Mouse (Mus musculus) heart, adult 2 months (tissue): ENCODE results near the gene Mok. TPM values are rescaled to one million over a fixed set of nuclear protein-coding genes. Genes with fewer than 3 reads are reported as not detected.

ENCODE experiments used
- DNase-seq, 2 experiments: peaks; one replicate each; pipeline ENCODE4 v3.0.0; 2021
- H3K27ac ChIP-seq: fragments of 200-600 bp; 2 replicates; pipeline ENCODE4 v1.8.1; 2022
- H3K27me3 ChIP-seq: fragments of 200-500 bp; 2 replicates; pipeline ENCODE4 v1.6.1; 2012; ENCODE audit warnings: mild to moderate bottlenecking, low read length, inconsistent platforms, mixed read lengths; ENCODE audit not compliant: control insufficient read depth, insufficient read depth
- H3K36me3 ChIP-seq: fragments of 200-500 bp; 2 replicates; pipeline ENCODE4 v1.6.1; 2012; ENCODE audit warnings: low read length, inconsistent platforms; ENCODE audit not compliant: control insufficient read depth, insufficient read depth
- H3K4me1 ChIP-seq: fragments of 200-500 bp; 2 replicates; pipeline ENCODE4 v1.6.1; 2011; ENCODE audit warnings: low read length; ENCODE audit not compliant: control insufficient read depth, insufficient read depth
- H3K4me3 ChIP-seq: fragments of 200-600 bp; 2 replicates; pipeline ENCODE4 v1.8.1; 2022
- H3K79me2 ChIP-seq: fragments of 200-500 bp; replicated peaks from 2 replicates; pipeline ENCODE4 v1.6.1; 2012; ENCODE audit warnings: mild to moderate bottlenecking, inconsistent platforms, low read length, moderate library complexity, mixed read lengths; ENCODE audit not compliant: control insufficient read depth, insufficient read depth
- H3K9ac ChIP-seq: fragments of 200-500 bp; 2 replicates; pipeline ENCODE4 v1.6.1; 2012; ENCODE audit warnings: low read depth, mild to moderate bottlenecking, control low read depth, inconsistent platforms, low read length, mixed read lengths
- CTCF ChIP-seq: fragments of 200-600 bp; IDR thresholded peaks from 2 replicates; pipeline ENCODE4 v1.8.1; 2022; ENCODE audit warnings: antibody characterized with exemption, mild to moderate bottlenecking, moderate library complexity
- EP300 ChIP-seq: fragments of 200-500 bp; IDR thresholded peaks from 2 replicates; pipeline ENCODE4 v1.6.1; 2011; ENCODE audit warnings: low read depth, low read length, control low read depth; ENCODE audit not compliant: insufficient read depth
- POLR2A ChIP-seq: fragments of 200-500 bp; IDR thresholded peaks from 2 replicates; pipeline ENCODE4 v1.6.1; 2011; ENCODE audit warnings: mild to moderate bottlenecking, low read depth, low read length, control low read depth; ENCODE audit not compliant: insufficient read depth
- WGBS: fragments of 180-500 bp; shearing (Covaris S2); methylation state at CpG from one replicate; pipeline ENCODE4 v1.1.7; 2018; 5-methylcytosine and 5-hydroxymethylcytosine counted together
- intact Hi-C: fragments of 180-260 bp; cut with DNase I; formaldehyde crosslinking; loops from one replicate; pipeline ENCODE4 v1.15.1; 2025
- polyA plus RNA-seq: library from polyadenylated mRNA; depleted of rRNA; stranded (reverse); fragments of >200 nt; gene quantifications from 2 replicates; pipeline ENCODE4 v1.2.3, GENCODE M21; 2012
- total RNA-seq, 2 experiments: library from RNA; stranded (reverse); gene quantifications; 2 replicates each; pipeline ENCODE4 v1.2.3; 2021

Gene Mok
- total and polyA plus RNA-seq, 3 experiments: 0.36 to 1.1 (median 0.86) TPM

DNA sequence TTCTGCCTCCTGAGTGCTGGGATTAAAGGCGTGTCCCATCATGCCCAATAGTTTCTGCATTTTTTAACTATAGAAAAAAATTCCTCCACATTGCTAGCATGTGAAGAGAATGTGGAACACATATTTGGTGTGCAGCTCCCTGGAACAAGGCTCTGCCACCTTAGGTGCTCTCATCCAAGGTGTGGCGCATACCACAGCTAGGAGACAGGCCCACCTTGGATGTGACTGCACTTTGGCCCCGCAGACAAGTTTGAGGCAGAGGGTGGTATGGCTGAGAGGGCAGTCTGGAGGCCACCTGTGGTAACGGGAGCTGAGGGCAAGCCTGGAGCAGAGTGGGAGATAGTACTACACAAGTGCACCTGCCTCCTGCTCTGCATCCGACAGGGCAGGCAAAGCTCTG lies 31.9 kb downstream of the Mok start:
- Histone ChIP-seq H3K27me3 (no peaks in the 10 kb centered on the region), H3K9ac (no peak overlapping the region), H3K4me3 (no peak overlapping the region), H3K27ac (no peak overlapping the region), H3K36me3 (no peaks in the 10 kb centered on the region), H3K79me2 (no peaks in the 10 kb centered on the region), H3K4me1 (no peaks in the 10 kb centered on the region)
- intact Hi-C loops: no loop called here
- no peak for DNase-seq
- TF ChIP-seq EP300 (no peak), POLR2A (no peak), CTCF (no peak)
- 93% methylated on average over 5 of the region's 5 CpGs for WGBS

DNA sequence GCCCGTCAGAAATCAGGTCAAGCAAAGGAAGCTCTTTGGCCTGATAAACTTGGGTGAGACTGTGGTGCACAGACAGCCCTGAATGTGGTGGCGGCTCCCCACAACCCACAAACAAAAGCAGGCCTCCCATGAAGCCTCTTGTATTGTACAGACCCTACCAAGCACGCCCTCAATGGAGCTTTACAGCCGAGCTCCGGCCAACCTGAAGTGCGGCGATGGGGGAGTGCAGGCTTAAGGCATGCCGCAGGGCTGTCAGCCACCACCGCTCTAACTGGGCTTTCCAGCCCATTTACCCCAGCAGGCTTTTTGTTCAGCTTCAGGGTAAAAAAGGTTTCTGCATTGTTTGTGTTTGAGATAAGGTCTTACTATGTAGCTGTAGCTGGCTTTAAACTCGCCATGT lies 32.3 kb downstream of the Mok start:
- Histone ChIP-seq H3K27ac (no peak overlapping the region), H3K79me2 (no peaks in the 10 kb centered on the region), H3K36me3 (no peaks in the 10 kb centered on the region), H3K4me1 (no peaks in the 10 kb centered on the region), H3K9ac (no peak overlapping the region), H3K27me3 (no peaks in the 10 kb centered on the region), H3K4me3 (no peak overlapping the region)
- no peak for DNase-seq
- intact Hi-C loops: no loop called here
- no peak for TF ChIP-seq POLR2A
- TF ChIP-seq EP300: no peak
- no peak for TF ChIP-seq CTCF
- 86% methylated on average over 10 of the region's 10 CpGs for WGBS

DNA sequence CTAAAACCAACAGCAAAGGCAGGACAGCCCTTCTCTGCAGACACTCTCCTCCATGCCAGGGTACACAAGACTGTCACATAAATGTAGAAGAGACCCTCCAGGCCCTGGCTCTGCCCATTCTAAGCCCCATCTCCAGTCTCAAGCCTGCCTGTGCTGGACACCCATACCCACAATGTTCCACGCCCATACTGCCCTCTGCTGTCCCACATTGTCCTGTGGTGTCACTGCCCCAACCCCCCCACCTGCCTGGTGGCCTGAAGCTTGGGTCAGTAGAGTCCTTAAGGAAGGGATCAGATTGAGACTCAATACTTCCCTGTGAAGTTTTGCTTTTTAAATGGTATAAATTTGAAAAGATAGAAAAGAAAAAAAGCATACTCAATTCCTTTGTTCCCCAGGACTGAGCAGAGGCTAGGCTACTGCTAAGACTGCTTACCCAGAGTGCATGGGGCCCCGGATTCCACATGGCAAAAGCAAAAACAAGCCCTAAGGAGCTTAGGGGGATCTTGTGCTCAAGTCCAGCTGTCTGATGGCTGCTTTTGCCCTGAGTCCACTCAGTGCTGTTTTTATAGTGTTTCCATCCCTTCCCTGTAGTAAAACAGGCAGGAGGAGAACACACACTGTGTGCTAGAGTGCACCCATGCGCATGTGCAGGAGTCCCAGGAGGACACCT lies 34.3 kb downstream of the Mok start:
- Histone ChIP-seq H3K79me2 (peaks cover 2% of the 10 kb centered on the region; the same call in 1 of the 2 replicates), H3K27ac (no peak overlapping the region), H3K4me3 (no peak overlapping the region), H3K36me3 (no peaks in the 10 kb centered on the region), H3K9ac (no peak overlapping the region), H3K27me3 (no peaks in the 10 kb centered on the region), H3K4me1 (no peaks in the 10 kb centered on the region)
- WGBS: 82% methylated on average over 3 of the region's 3 CpGs
- peak; percentile 33 to 52 for DNase-seq
- peak; percentile 66 for TF ChIP-seq CTCF
- TF ChIP-seq POLR2A: no peak
- intact Hi-C loops: no loop called here

DNA sequence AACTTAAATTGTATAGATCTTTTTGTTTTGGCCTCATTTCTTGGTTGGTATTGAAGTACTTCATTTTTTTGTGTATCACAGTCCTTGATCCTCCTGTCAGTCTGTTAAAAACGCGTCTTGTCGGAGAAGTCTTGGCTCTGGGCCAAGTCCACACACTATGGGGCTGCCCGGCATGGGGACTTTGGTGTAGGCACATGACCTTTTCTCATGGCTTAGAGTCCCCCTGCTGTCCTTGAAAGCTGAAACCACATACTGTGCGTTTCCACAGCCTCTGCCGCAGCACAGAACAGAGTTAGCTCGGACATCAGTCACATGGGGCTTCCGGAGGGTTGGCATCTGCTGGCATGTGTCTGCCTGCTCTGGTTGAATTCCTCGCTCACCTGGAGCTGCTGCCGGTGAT lies 36.5 kb downstream of the Mok start:
- no peak overlapping the region for H3K4me3 ChIP-seq

DNA sequence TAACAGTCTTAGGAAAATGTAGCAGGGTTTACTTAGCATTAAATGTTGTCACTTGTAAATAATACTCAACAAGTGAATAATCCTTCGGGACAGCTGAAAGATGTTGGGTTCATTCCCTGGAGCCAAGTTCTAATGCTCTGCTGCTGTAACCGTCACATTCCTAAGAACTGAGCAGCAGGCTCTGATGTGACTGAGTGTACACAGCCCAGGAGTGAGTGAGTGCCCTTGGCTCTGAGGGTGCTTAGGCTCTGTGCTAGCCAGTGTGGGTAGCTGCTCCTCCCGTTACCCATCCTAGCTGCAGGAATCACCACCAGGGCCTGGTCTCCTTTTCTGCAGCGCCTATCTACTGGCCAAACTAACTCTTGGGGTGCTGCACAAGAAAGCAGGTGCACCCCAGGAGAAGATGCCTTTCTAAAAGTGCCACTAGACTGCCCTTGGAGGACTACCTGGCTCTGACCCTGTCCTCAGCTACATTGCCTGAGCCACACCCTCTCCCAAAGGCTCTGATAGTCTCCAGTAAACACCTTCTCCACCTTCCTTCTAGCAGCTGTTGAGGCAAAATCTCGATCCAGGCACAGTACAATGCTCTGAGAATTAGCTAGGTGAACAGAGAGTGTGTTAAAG lies 38.0 kb downstream of the Mok start:
- 84% methylated on average over 5 of the region's 5 CpGs for WGBS
- Histone ChIP-seq H3K4me3 (no peak overlapping the region), H3K79me2 (peaks cover 2% of the 10 kb centered on the region), H3K4me1 (peaks cover 3% of the 10 kb centered on the region; the same call in 1 of the 2 replicates), H3K27me3 (no peaks in the 10 kb centered on the region), H3K27ac (no peak overlapping the region), H3K36me3 (no peaks in the 10 kb centered on the region), H3K9ac (no peak overlapping the region)
- no peak for TF ChIP-seq CTCF
- TF ChIP-seq POLR2A: no peak
- TF ChIP-seq EP300: no peak
- no peak for DNase-seq
- intact Hi-C loops: no loop called here

More for the DNA sequence above, 36.5 kb downstream of the Mok start:
- Histone ChIP-seq H3K27ac (no peak overlapping the region), H3K27me3 (no peaks in the 10 kb centered on the region), H3K4me1 (no peaks in the 10 kb centered on the region; the same call in 1 of the 2 replicates), H3K36me3 (no peaks in the 10 kb centered on the region), H3K9ac (no peak overlapping the region), H3K79me2 (peaks cover 2% of the 10 kb centered on the region)
- intact Hi-C loops: no loop called here
- DNase-seq: no peak
- TF ChIP-seq CTCF: no peak
- no peak for TF ChIP-seq EP300
- WGBS: 49% methylated on average over 10 of the region's 10 CpGs

DNA sequence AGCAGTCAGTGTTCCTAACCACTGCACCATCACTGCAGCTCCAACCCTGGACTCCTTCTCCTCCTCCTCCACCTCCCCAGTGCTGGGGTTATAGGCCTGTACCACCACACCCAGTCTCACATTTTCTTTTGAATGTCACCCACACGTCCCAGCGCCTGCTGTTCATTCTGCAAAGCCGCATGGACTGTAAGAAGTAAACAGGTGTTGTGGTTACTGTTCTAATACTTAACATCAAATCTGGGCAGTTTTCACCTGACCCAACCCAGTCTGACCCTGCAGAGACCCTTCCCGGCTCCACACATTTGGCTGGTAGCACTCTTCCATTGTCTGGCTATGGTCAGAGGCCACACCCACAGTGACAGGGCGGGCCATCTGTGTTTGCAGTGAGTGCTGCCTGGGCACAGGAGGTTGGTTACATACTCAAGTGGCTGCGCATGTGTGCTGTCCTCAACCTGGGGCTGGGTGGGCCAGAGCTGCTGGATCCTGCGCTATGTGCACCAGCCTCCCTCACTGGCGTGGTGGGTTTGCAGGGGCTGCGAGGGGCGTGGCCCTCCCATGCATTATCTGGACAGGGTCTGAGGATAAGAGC lies 38.8 kb downstream of the Mok start:
- WGBS: 81% methylated on average over 10 of the region's 10 CpGs
- H3K4me1 ChIP-seq: peaks cover 6% of the 10 kb centered on the region; the same call in 1 of the 2 replicates

More for the DNA sequence above, 38.8 kb downstream of the Mok start:
- no peak overlapping the region for H3K27ac ChIP-seq
- no peak for TF ChIP-seq EP300
- no peak for TF ChIP-seq POLR2A
- no peak for TF ChIP-seq CTCF
- intact Hi-C loops: no loop called here
- no peak overlapping the region for H3K4me3 ChIP-seq
- no peaks in the 10 kb centered on the region for H3K36me3 ChIP-seq
- DNase-seq: no peak
- peaks cover 2% of the 10 kb centered on the region for H3K79me2 ChIP-seq
- H3K27me3 ChIP-seq: no peaks in the 10 kb centered on the region
- no peak overlapping the region for H3K9ac ChIP-seq
